Mouse (Mus musculus) layer of hippocampus, adult 9-10 months (tissue): ENCODE results near the gene Ywhag.

ENCODE experiments used
- DNase-seq: peaks from one replicate; pipeline ENCODE4 v3.0.0; 2022; ENCODE audit warnings: low spot score

The Ywhag gene

GRCm38 (mm10) chr5:135934481-135935175, at the start of gene Ywhag:
Ywhag (minus strand) TSS chr5:135934616.
- peak; percentile 92 for DNase-seq

- no peak for DNase-seq
Measured at GRCm38 (mm10) chr5:135982398-135982797, 48.0 kb upstream of the Ywhag start.

DNA sequence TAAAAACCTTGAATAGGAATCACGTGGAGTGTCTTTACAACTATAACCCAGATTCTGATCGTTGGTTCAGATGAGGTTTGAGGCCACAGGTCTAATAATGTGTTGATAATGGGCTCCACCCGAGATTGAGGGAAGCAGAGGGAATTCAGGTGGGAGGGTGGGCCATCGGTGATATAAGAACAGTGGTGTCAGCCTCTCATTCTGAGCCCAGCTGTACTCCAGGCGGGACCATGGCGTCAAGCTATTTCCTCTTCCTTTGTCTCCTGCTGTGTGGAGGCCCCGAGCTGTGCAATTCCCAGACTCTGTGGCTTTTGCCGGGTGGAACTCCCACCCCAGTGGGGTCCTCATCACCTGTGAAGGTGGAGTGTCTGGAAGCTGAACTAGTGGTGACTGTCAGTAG, 45.5 kb upstream of the Ywhag start, which contains the start of gene Zp3:
Gene Zp3 (plus strand): TSS at position 196 of the 400 bp plus-strand sequence.
- no peak for DNase-seq

- DNase-seq, result no peak
Measured at GRCm38 (mm10) chr5:135979381-135979780, 45.0 kb upstream of the Ywhag start.

DNA sequence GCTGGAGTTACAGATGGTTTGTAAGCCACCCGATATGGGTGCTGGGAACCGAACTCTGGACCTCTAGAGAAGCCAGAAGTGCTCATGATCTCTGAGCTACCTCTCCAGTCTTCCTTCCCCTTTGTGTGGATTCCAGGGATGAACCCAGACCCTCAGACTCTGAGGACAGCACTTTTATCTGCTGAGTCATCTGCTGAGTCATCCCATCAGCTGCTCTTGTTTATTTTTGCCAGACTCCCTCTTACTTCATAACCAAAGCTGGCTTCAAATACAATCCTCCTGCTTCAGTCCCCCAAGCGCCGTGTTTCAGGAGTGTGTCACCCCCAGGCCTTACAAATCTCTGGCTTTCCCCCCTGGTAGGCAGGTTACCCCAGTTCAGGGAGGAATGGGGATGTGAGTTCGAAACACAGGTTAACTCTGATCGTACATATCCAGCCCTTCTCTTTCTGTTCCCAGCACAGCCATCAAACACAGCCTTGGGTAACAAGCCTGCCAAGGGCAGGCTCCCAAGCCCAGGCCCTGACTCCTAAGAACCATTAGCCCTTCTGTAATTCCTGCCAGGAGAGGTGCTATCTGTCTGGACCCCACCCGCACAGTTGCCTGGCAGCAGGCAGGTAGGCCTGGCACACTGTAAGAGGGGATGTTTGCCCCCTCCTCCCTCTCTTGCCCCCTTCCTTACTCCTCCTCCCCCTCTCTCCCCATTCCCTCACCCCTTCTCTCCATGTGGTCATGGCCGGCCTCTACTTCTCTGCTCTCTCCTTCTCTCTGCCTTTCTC, 41.7 kb upstream of the Ywhag start:
- DNase-seq, result no peak

DNA sequence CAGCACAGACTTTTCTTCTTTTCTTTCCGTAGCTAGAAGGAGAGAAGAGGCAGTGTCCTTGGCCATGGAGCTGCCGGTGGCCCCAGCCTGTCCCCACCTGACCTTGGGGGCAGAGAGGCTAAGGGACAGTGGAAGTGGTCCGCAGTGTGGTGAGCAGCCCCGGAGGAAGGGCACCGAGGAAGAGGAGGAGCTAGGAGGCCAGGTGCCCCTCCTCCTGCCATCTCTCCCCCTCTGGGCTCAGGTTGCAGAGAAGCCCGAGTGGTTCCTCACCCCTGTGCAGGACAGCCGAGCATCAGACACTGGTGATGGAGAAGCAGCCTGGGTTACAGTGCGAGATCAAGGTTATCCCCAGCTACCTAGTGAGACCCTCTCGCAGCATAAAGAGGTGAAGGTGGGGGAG, 39.9 kb upstream of the Ywhag start, which contains the start of gene Ssc4d:
Gene Ssc4d (minus strand): TSS at position 167 of the 400 bp plus-strand sequence.
- DNase-seq, result no peak

- no peak for DNase-seq
Measured at GRCm38 (mm10) chr5:135971876-135972275, 37.5 kb upstream of the Ywhag start.

- no peak for DNase-seq
Measured at GRCm38 (mm10) chr5:135970247-135970646, 35.8 kb upstream of the Ywhag start.

- DNase-seq, result no peak
Measured at GRCm38 (mm10) chr5:135968781-135969180, 34.4 kb upstream of the Ywhag start.

- DNase-seq, result no peak
Measured at GRCm38 (mm10) chr5:135966866-135967265, 32.5 kb upstream of the Ywhag start.

GRCm38 (mm10) chr5:135965501-135965930, 31.1 kb upstream of the Ywhag start:
- no peak for DNase-seq

DNA sequence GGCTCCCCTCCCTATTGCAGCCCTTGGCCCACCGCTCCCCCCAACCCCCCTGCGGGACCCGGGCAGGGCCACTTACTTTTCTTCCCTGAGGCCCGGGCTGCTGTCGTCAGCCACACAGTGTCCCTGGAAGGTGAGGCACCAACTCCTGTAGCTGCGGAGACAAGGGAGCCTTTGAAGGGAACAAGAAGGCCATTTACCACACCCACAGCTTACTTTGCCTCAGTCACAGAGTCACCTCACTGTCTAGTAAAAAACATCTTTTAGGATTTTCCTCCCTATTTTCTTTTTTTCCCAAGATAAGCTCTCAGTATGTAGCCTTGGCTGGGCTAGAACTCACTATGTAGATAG, 28.8 kb upstream of the Ywhag start:
- no peak for DNase-seq

GRCm38 (mm10) chr5:135962492-135963279, 28.3 kb upstream of the Ywhag start:
- DNase-seq, result peak; percentile 92

- no peak for DNase-seq
Measured at GRCm38 (mm10) chr5:135962125-135962491, 27.7 kb upstream of the Ywhag start.

DNA sequence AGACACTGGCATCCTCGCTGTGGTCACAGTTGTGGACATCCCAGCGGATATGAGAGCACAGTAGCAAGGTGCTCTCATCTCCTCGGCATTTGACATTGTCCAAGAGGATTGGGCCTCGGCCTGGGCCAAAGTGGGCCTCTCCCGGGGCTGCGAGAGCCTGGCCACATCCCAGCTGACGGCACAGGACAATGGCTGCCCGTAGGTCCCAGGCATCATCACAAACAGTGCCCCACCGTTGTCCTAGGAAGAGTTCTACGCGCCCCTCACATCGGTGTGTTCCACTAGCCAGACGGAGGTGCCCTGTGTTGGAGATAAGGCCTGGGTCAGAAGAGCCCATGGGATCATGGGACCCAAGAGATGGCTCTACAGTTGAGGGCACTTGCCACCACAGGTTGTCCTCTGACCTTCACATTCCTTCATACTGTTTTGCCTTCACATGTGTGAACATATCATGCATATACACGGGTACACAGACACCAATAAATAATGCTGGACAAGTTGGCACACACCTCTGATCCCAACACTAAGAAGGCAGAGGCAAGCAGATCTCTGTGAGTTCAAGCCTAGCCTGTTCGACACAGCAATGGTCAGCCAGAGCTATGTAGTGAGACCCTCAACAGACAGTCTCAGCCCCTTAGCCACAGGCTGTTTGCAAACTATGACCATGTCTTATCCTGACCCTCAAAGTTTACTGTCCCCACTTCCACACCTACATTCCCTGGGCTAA, 26.7 kb upstream of the Ywhag start:
- no peak for DNase-seq

- DNase-seq, result no peak
Measured at GRCm38 (mm10) chr5:135959911-135960310, 25.5 kb upstream of the Ywhag start.

- no peak for DNase-seq
Measured at GRCm38 (mm10) chr5:135958367-135958766, 24.0 kb upstream of the Ywhag start.

- peak; percentile 87 for DNase-seq
Measured at GRCm38 (mm10) chr5:135957207-135957974, 23.0 kb upstream of the Ywhag start.

- no peak for DNase-seq
Measured at GRCm38 (mm10) chr5:135956300-135957206, 22.1 kb upstream of the Ywhag start.

DNA sequence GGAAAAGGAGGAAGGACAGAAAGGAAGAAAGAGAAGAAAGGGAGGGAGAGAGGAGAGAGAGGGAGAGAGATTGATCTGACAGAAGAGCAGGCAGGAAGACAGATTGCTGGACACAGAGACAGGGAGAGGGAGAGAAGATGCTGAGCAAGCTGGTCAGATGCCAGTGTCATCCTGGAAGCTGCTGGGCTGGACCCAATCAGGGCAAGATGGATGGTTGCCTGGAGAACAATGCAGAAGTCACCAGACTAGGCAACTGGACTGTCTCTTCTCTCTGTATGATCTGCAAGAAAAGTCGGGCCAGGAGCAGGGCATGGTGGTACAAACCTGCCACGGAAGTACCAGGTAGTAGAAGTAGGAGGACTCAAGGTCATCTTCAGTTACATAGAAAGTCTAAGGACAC, 18.4 kb upstream of the Ywhag start:
- no peak for DNase-seq
